9 mouse cellular contexts compared by ENCODE assay signal in genomic region chr4:63051940-63052661, GRCm38 (mm10).
DNase-seq lines count a peak whose midpoint lies in the region; ATAC-seq and TF ChIP-seq lines count a peak whose summit lies in the region.
"Had no signal": no experiment of that assay in that cellular context is flagged by ENCODE, and none has a peak within 500 bp of the region (broad histone marks: within the 10 kb centered on the region; RNA-seq: fewer than 3 reads in every experiment).

No protein-coding gene starts in this region.

- H3K36me3 ChIP-seq in lung, postnatal 0 days (ENCODE audit: insufficient read depth, low read length): no peaks in the 10 kb centered on the region
- H3K36me3 ChIP-seq in kidney, embryonic 16.5 days (ENCODE audit: insufficient read depth, low read length): 0 out of 2 replicates have a peak, but pooled peaks cover 5% of the 10 kb centered on the region

- H3K4me3 ChIP-seq in lung, postnatal 0 days (ENCODE audit: low read depth, low read length): no peak overlapping the region
- no peak overlapping the region for H3K4me3 ChIP-seq in kidney, embryonic 16.5 days (ENCODE audit: low read length)

- 30% methylated on average over 7 of the region's 7 CpGs for WGBS in lung, postnatal 0 days
- WGBS in kidney, embryonic 16.5 days: 20% methylated on average over 7 of the region's 7 CpGs

- intact Hi-C loops in left cerebral cortex, postnatal 14 days (cut with DNase I): no loop called here

- no peak overlapping the region for H3K4me2 ChIP-seq in lung, postnatal 0 days (replicated peaks; ENCODE audit: low read depth, low read length)
- H3K4me2 ChIP-seq in kidney, embryonic 16.5 days (replicated peaks; ENCODE audit: low read depth, low read length): 0 out of 2 replicates have a peak overlapping the region, but pooled peaks have one; percentile 5

- H3K9me3 ChIP-seq in lung, postnatal 0 days (ENCODE audit: low read length): no peaks in the 10 kb centered on the region
- H3K9me3 ChIP-seq in kidney, embryonic 16.5 days (ENCODE audit: low read length): no peaks in the 10 kb centered on the region

- ATAC-seq in lung, postnatal 0 days: 0 out of 2 replicates have a peak, but pooled peaks have one; percentile 15
- peak; percentile 78 for ATAC-seq in kidney, embryonic 16.5 days (ENCODE audit: low FRiP score, low TSS enrichment)

- TF ChIP-seq CTCF in lung, postnatal 0 days (IDR thresholded peaks at IDR 0.05): no peak

- H3K4me1 ChIP-seq in lung, postnatal 0 days (ENCODE audit: insufficient read depth, low read depth, low read length): peaks cover 15% of the 10 kb centered on the region; the same call in 1 of the 2 replicates
- H3K4me1 ChIP-seq in kidney, embryonic 16.5 days (ENCODE audit: insufficient read depth, low read length): peaks cover 83% of the 10 kb centered on the region

- TF ChIP-seq EP300 in lung, postnatal 0 days (IDR thresholded peaks at IDR 0.05): no peak

- H3K9ac ChIP-seq in lung, postnatal 0 days (replicated peaks; ENCODE audit: low read depth): no peak overlapping the region
- 0 out of 2 replicates have a peak overlapping the region, but pooled peaks have one; percentile 20 for H3K9ac ChIP-seq in kidney, embryonic 16.5 days (replicated peaks; ENCODE audit: low read length)

- H3K27me3 ChIP-seq in lung, postnatal 0 days (replicated peaks; ENCODE audit: insufficient read depth, low read length): no peaks in the 10 kb centered on the region
- no peaks in the 10 kb centered on the region for H3K27me3 ChIP-seq in kidney, embryonic 16.5 days (ENCODE audit: insufficient read depth, low read length)

- H3K27ac ChIP-seq in lung, postnatal 0 days (ENCODE audit: low read length): no peak overlapping the region
- peak overlapping the region; percentile 95 for H3K27ac ChIP-seq in kidney, embryonic 16.5 days (ENCODE audit: low read length)

- peak; percentile 40 for DNase-seq in lung, postnatal 0 days (ENCODE audit: low spot score)
- DNase-seq in lung, postnatal 36 days: no peak
- DNase-seq in induced T-regulatory cell, adult 2 months (ENCODE audit: low read depth): peak; percentile 4
- DNase-seq in mesoderm, embryonic 11.5 days (ENCODE audit: low read depth, low spot score): peak; percentile 31
- DNase-seq in left cerebral cortex, postnatal 14 days (ENCODE audit: low spot score in 2 of 2): no peak
- DNase-seq in layer of hippocampus, postnatal 36 days: no peak
- no peak for DNase-seq in adrenal gland, adult 2 months
- DNase-seq: lung, postnatal 14 days had no signal

Comparison
In these comparisons a context has a peak if more than half of its experiments do, and no peak if none do; other contexts are left out.
1. DNase-seq: peak in lung, postnatal 0 days (single experiment), induced T-regulatory cell, adult 2 months (single experiment) and mesoderm, embryonic 11.5 days (single experiment); none in lung, postnatal 36 days (single experiment), left cerebral cortex, postnatal 14 days (0 of 2), layer of hippocampus, postnatal 36 days (0 of 2) and adrenal gland, adult 2 months (single experiment).